Mouse (Mus musculus): ENCODE data around the gene Fndc9. TPM values are rescaled to one million over a fixed set of nuclear protein-coding genes. Genes with fewer than 3 reads are reported as not detected.

The Fndc9 gene
- 0.11 TPM in 1 of 2 replicates, not detected in the other for polyA plus RNA-seq (2014; fragmentation: Nextera tagmentation; extraction: Ambion mirVana)

DNA sequence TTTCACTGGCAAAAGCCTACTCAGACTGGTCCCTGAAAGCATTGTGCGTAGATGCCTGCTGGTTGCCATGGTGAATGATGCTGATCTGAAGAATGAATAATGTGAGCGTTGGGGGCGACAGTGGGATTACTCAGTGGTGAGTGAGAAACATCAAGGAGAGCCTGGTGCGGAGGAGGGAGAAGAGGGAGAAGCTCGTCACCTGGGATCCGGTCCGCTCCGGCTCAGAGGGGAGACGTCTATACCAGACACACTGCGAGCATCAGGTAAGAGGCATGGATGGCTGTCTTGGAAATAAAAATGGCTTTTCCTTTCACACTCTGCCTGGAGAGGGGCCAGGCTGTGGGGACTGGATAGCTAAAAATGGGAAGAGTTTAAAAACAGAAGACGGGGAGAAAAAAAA is at the start of gene Fndc9:
TSS of gene Fndc9 (plus strand) at position 198 of the 400 bp plus-strand sequence.
- no peaks in the 10 kb centered on the region for H3K9me3 ChIP-seq (ENCODE audit: control insufficient read depth, low read length)
- WGBS = 83% methylated on average over 11 of the region's 11 CpGs
- H3K4me3 ChIP-seq (ENCODE audit: low read length) = no peak within 1 kb of the TSS
- no peak within 1 kb of the TSS for H3K27ac ChIP-seq (ENCODE audit: low read depth, low read length)
- no peaks in the 10 kb centered on the region; the same call in 1 of the 2 replicates for H3K36me3 ChIP-seq (ENCODE audit: control insufficient read depth, insufficient read depth, low read length)
- H3K27me3 ChIP-seq (ENCODE audit: control insufficient read depth, insufficient read depth, low read length) = no peaks in the 10 kb centered on the region
- no peaks in the 10 kb centered on the region for H3K4me1 ChIP-seq (ENCODE audit: control insufficient read depth, insufficient read depth, low read length)
- H3K4me2 ChIP-seq (replicated peaks; ENCODE audit: low read depth, low read length) = no peak within 1 kb of the TSS
- ATAC-seq (ENCODE audit: low FRiP score, low TSS enrichment) = no peak
- no peak within 1 kb of the TSS for H3K9ac ChIP-seq (ENCODE audit: low read depth, low read length)

DNA sequence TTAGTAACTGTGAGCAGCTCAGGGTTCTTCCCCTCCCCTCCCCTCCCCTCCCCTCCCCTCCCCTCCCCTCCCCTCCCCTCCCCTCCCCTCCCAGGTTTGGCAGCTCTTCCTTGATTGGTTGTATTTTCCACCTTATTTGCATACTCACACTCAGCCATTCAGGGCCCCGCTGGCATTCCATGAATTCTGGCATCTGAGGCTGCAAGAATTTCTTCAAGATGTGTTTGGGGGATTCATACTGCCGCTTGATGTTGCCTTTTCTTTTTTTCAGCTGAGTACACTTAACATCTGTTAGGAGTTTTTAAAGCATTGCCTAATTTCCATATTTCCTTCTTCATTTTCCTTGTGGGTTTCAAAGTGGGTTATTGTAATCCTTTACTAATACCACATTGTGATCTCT is 47.0 kb upstream of the Fndc9 start:
- Histone ChIP-seq H3K36me3 (ENCODE audit: control insufficient read depth, insufficient read depth, low read length) (no peaks in the 10 kb centered on the region), H3K27ac (ENCODE audit: low read depth, low read length) (no peak overlapping the region), H3K27me3 (ENCODE audit: control insufficient read depth, insufficient read depth, low read length) (no peaks in the 10 kb centered on the region), H3K4me2 (replicated peaks; ENCODE audit: low read depth, low read length) (no peak overlapping the region), H3K9ac (ENCODE audit: low read depth, low read length) (no peak overlapping the region), H3K9me3 (ENCODE audit: control insufficient read depth, low read length) (no peaks in the 10 kb centered on the region), H3K4me3 (ENCODE audit: low read length) (no peak overlapping the region), H3K4me1 (ENCODE audit: control insufficient read depth, insufficient read depth, low read length) (no peaks in the 10 kb centered on the region)
- 87% methylated on average over 2 of the region's 2 CpGs for WGBS
- ATAC-seq (ENCODE audit: low FRiP score, low TSS enrichment) = no peak

- no peaks in the 10 kb centered on the region for H3K9me3 ChIP-seq (ENCODE audit: control insufficient read depth, low read length)
- H3K36me3 ChIP-seq (ENCODE audit: control insufficient read depth, insufficient read depth, low read length) = peaks cover 3% of the 10 kb centered on the region; the same call in 1 of the 2 replicates
- no peak overlapping the region for H3K4me2 ChIP-seq (replicated peaks; ENCODE audit: low read depth, low read length)
- H3K4me1 ChIP-seq (ENCODE audit: control insufficient read depth, insufficient read depth, low read length) = no peaks in the 10 kb centered on the region
- 47% methylated on average over 4 of the region's 4 CpGs for WGBS
- no peaks in the 10 kb centered on the region for H3K27me3 ChIP-seq (ENCODE audit: control insufficient read depth, insufficient read depth, low read length)
- H3K4me3 ChIP-seq (ENCODE audit: low read length) = no peak overlapping the region
- no peak for ATAC-seq (ENCODE audit: low FRiP score, low TSS enrichment)
- no peak overlapping the region for H3K9ac ChIP-seq (ENCODE audit: low read depth, low read length)
- no peak overlapping the region for H3K27ac ChIP-seq (ENCODE audit: low read depth, low read length)
Measured at GRCm38 (mm10) chr11:46194175-46194574, 41.2 kb upstream of the Fndc9 start.

- Histone ChIP-seq H3K9me3 (ENCODE audit: control insufficient read depth, low read length) (no peaks in the 10 kb centered on the region), H3K36me3 (ENCODE audit: control insufficient read depth, insufficient read depth, low read length) (peaks cover 1% of the 10 kb centered on the region; the same call in 1 of the 2 replicates), H3K9ac (ENCODE audit: low read depth, low read length) (no peak overlapping the region), H3K4me1 (ENCODE audit: control insufficient read depth, insufficient read depth, low read length) (peaks cover 19% of the 10 kb centered on the region), H3K4me2 (replicated peaks; ENCODE audit: low read depth, low read length) (no peak overlapping the region), H3K27me3 (ENCODE audit: control insufficient read depth, insufficient read depth, low read length) (no peaks in the 10 kb centered on the region), H3K4me3 (ENCODE audit: low read length) (no peak overlapping the region), H3K27ac (ENCODE audit: low read depth, low read length) (no peak overlapping the region)
- ATAC-seq (ENCODE audit: low FRiP score, low TSS enrichment) = peak; percentile 28; the same call in 1 of the 2 replicates
- WGBS = 67% methylated on average over 11 of the region's 11 CpGs
Measured at GRCm38 (mm10) chr11:46200664-46201063, 34.7 kb upstream of the Fndc9 start.

DNA sequence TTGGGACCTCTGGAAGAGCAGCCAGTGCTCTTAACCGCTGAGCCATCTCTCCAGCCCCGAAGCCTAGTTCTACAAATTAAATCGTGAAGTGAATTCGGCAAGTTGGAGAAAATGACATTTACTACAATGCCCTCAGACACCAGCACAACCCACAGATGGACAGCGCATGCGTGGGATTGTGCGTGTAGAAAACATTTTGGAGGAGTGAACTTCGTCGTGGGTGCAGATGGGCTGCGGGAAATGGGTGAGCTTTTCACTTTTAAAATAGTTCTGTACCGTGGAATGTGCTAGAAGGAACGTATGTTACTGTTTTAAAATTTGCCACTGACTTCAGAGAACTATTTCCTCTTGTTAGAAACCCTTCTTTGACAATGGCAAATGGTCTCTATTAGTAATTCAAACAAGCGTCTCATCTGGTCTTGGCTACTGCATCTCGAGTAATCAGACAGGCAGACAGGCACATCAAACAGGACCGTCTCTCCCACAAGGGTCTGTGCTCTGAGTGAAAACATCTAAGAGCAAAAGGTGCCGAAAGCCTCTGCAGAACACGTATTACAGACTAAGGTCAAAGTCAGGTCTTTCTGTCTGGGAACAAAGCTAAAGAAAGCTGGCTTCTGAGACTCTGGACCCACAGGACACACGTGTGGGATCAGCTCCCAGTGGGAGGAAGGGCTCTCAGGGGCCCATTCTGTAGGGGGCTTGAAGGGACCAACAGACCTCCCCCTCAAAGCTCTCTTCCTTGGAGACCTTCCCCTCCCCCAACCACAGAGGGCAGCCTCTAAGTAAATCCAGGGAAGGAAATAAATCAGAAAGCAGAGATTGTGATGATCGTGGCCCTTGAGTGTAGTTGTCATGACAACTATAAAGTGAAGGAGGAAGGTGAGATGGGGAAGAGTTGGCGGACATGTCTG is 33.4 kb upstream of the Fndc9 start:
- ATAC-seq (ENCODE audit: low FRiP score, low TSS enrichment) = no peak
- Histone ChIP-seq H3K4me2 (replicated peaks; ENCODE audit: low read depth, low read length) (no peak overlapping the region), H3K9me3 (ENCODE audit: control insufficient read depth, low read length) (no peaks in the 10 kb centered on the region), H3K4me3 (ENCODE audit: low read length) (no peak overlapping the region), H3K9ac (ENCODE audit: low read depth, low read length) (no peak overlapping the region), H3K27ac (ENCODE audit: low read depth, low read length) (no peak overlapping the region), H3K4me1 (ENCODE audit: control insufficient read depth, insufficient read depth, low read length) (peaks cover 25% of the 10 kb centered on the region), H3K27me3 (ENCODE audit: control insufficient read depth, insufficient read depth, low read length) (no peaks in the 10 kb centered on the region), H3K36me3 (ENCODE audit: control insufficient read depth, insufficient read depth, low read length) (no peaks in the 10 kb centered on the region)
- 42% methylated on average over 20 of the region's 20 CpGs for WGBS

- H3K4me3 ChIP-seq (ENCODE audit: low read length) = no peak overlapping the region
- no peaks in the 10 kb centered on the region for H3K36me3 ChIP-seq (ENCODE audit: control insufficient read depth, insufficient read depth, low read length)
- H3K4me2 ChIP-seq (replicated peaks; ENCODE audit: low read depth, low read length) = no peak overlapping the region
- 51% methylated on average over 10 of the region's 10 CpGs for WGBS
- H3K27ac ChIP-seq (ENCODE audit: low read depth, low read length) = no peak overlapping the region
- no peak overlapping the region for H3K9ac ChIP-seq (ENCODE audit: low read depth, low read length)
- H3K27me3 ChIP-seq (ENCODE audit: control insufficient read depth, insufficient read depth, low read length) = no peaks in the 10 kb centered on the region
- ATAC-seq (ENCODE audit: low FRiP score, low TSS enrichment) = no peak
- no peaks in the 10 kb centered on the region for H3K9me3 ChIP-seq (ENCODE audit: control insufficient read depth, low read length)
- H3K4me1 ChIP-seq (ENCODE audit: control insufficient read depth, insufficient read depth, low read length) = peaks cover 25% of the 10 kb centered on the region
Measured at GRCm38 (mm10) chr11:46202547-46202887, 32.8 kb upstream of the Fndc9 start.

DNA sequence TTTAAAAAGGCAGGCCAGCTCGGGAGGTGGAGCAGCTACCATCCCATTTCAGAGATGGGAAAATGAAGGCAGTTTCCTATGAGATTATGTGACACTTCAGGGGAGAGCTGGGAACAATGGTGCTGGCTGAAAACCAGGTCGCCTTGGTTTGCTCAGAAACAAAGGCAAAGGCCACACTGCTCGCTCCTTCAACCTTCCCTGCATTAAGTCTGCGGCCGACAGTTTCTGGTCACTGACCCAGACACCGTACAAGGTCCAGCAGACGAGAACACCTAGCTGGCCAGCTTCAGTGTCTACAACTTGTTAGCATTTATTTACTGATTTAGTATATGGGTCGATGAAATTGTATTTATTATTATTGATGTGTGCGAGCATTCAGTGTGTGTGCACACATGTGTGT is 30.5 kb upstream of the Fndc9 start:
- ATAC-seq (ENCODE audit: low FRiP score, low TSS enrichment) = no peak
- WGBS = 86% methylated on average over 9 of the region's 9 CpGs
- Histone ChIP-seq H3K4me2 (replicated peaks; ENCODE audit: low read depth, low read length) (no peak overlapping the region), H3K4me1 (ENCODE audit: control insufficient read depth, insufficient read depth, low read length) (peaks cover 20% of the 10 kb centered on the region), H3K4me3 (ENCODE audit: low read length) (no peak overlapping the region), H3K9ac (ENCODE audit: low read depth, low read length) (no peak overlapping the region), H3K27me3 (ENCODE audit: control insufficient read depth, insufficient read depth, low read length) (no peaks in the 10 kb centered on the region), H3K36me3 (ENCODE audit: control insufficient read depth, insufficient read depth, low read length) (no peaks in the 10 kb centered on the region), H3K9me3 (ENCODE audit: control insufficient read depth, low read length) (no peaks in the 10 kb centered on the region), H3K27ac (ENCODE audit: low read depth, low read length) (no peak overlapping the region)

- ATAC-seq (ENCODE audit: low FRiP score, low TSS enrichment) = peak; percentile 53
- Histone ChIP-seq H3K27ac (ENCODE audit: low read depth, low read length) (peak overlapping the region; percentile 12; the same call in 1 of the 2 replicates), H3K36me3 (ENCODE audit: control insufficient read depth, insufficient read depth, low read length) (no peaks in the 10 kb centered on the region), H3K4me1 (ENCODE audit: control insufficient read depth, insufficient read depth, low read length) (peaks cover 14% of the 10 kb centered on the region), H3K4me3 (ENCODE audit: low read length) (no peak overlapping the region), H3K27me3 (ENCODE audit: control insufficient read depth, insufficient read depth, low read length) (no peaks in the 10 kb centered on the region), H3K9me3 (ENCODE audit: control insufficient read depth, low read length) (no peaks in the 10 kb centered on the region), H3K4me2 (replicated peaks; ENCODE audit: low read depth, low read length) (0 out of 2 replicates have a peak overlapping the region, but pooled peaks have one; percentile 1), H3K9ac (ENCODE audit: low read depth, low read length) (no peak overlapping the region)
- WGBS = 27% methylated on average over 17 of the region's 17 CpGs
Measured at GRCm38 (mm10) chr11:46205639-46206409, 29.5 kb upstream of the Fndc9 start.

- no peaks in the 10 kb centered on the region for H3K27me3 ChIP-seq (ENCODE audit: control insufficient read depth, insufficient read depth, low read length)
- no peak overlapping the region for H3K4me2 ChIP-seq (replicated peaks; ENCODE audit: low read depth, low read length)
- no peak overlapping the region for H3K4me3 ChIP-seq (ENCODE audit: low read length)
- 70% methylated on average over 2 of the region's 2 CpGs for WGBS
- ATAC-seq (ENCODE audit: low FRiP score, low TSS enrichment) = no peak
- no peak overlapping the region for H3K9ac ChIP-seq (ENCODE audit: low read depth, low read length)
- H3K9me3 ChIP-seq (ENCODE audit: control insufficient read depth, low read length) = no peaks in the 10 kb centered on the region
- no peaks in the 10 kb centered on the region for H3K36me3 ChIP-seq (ENCODE audit: control insufficient read depth, insufficient read depth, low read length)
- peaks cover 32% of the 10 kb centered on the region; the same call in 1 of the 2 replicates for H3K4me1 ChIP-seq (ENCODE audit: control insufficient read depth, insufficient read depth, low read length)
- no peak overlapping the region for H3K27ac ChIP-seq (ENCODE audit: low read depth, low read length)
Measured at GRCm38 (mm10) chr11:46209884-46210283, 25.4 kb upstream of the Fndc9 start.

All from kidney, embryonic 14.5 days (tissue).